Mouse (Mus musculus) cerebellum, postnatal 25 days (tissue): ENCODE data around the gene Gm13305.
"Not testable (repeated sequence)": the region's sequence is repeated elsewhere in the genome, so short reads cannot be mapped to it uniquely, and the experiment has no call there.

Experiments used
- DNase-seq, 2 experiments: peaks; one replicate each; pipeline ENCODE4 v3.0.0; 2021; ENCODE audit warnings: mixed read lengths in 2 of 2

Gm13305 gene

DNA sequence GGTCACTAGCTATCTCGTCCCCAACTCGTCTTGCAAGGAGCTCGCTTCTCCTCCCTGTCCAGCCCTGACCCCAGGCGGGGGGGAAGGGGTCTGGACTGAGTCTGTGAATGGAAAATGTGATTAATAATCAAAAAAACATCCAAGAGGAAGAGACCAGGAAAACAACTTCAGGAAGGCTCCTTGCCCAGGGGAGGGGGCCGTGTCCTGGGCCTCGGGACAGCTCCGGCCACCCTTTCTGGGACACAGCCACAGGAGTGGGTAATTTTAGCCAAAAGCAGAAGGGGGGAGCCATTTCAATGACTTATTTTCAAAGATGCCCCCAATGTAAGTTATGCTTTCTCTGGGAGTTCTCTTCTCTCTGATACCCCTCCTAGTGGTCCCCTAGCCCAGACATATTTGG lies at the start of gene Gm13305:
Gene Gm13305 (minus strand): TSS at position 101 of the 400 bp plus-strand sequence.
- not testable (repeated sequence) for DNase-seq

DNA sequence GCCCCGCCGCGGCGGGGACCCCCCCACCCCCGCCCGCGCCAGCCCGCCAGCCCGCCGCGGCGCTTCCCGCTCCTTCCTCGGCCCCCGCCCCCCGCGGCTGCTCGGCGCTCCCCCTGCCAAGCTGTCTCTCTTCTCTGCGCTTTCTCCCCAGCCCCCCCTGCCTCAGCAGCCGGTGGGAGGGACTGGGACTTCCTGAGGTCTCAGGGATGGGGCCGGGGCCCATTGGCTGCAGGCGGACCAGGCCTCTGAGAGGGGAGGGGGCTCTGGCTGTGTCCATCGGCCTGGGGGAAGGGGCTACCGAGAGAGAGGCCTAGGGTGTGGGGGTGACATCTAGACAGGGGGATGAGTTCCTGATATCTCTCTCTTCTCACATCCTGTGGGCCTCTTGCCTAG lies 16.6 kb upstream of the Gm13305 start:
- DNase-seq = not testable (repeated sequence)

DNA sequence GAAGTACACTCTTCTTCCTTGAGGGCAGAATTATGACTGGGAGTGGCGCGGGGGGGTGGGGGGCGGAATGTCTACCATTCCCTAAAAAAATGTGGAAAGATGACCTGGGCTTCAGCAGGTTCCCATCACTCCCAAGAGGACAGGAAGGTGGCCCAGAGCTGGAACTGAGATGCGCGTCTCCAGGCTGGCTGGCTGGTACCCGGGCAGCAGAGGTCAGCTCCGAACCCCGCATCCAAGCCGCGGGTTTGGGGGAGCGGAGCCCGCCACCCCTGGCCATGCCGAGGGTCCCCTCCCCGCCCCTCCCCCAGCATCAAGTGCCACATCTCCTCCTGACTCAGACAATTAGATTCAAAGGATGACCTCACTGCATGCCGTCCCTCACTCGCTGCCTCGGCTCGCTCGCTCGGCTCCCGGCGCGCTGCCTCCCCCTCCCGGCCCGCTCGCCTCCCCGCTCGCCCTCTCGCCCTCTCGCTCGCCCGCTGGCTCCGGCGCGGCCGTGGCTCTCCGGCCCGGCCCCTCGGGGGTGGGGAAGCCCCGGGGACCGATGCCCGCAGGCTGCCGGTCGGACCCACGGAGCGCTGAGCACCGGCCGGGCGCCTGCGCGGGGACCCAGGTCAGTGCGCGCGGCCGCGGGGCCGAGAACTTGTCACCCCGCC lies 16.0 kb upstream of the Gm13305 start:
- DNase-seq = not testable (repeated sequence)

DNA sequence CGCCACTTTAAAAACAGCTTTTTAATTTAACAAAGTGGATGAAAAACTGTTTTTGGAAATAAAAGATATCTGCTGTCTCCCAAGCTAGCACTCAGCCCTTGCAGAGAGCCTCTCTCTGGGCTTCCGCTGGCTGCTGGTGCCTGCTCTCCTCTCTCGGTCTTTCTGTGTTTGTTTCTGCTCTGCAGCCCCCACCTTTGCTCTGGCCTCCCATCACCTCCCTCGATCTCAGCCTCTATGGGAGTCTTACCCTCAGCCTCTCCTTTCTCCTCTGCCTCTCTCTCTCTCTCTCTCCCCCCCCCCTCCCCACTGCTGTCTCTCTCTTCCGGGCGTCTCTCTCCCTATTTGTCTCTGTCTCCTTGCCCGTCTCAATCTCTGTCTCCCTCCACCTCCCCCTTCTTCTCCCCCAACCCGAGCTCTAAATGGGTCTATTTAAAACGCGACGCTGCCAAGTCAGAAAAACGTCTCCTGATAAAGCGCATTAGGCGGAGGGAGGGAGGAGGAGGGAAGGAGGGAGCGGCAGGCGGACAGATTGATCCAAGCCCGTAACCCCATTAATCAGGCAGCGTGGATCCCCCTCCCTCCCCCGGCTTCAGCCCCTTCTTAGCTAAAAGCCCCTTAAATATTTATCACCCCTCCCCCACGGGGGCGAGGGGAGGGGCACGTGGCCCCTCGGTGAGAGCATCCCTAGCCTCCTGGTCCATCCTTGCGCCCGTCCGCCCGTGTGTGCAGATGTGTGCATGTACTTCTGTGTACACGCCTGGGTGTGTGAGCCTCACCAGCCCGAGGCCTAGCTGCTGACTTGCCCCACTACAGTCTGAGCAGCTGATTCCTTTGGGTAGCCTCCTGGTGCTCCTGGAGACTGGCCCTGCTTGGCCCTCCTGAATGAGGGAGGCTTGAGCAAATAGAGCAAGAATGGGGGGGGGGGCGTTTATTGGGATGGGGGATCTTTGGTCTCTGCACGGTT lies 15.1 kb upstream of the Gm13305 start:
- DNase-seq = not testable (repeated sequence)

DNA sequence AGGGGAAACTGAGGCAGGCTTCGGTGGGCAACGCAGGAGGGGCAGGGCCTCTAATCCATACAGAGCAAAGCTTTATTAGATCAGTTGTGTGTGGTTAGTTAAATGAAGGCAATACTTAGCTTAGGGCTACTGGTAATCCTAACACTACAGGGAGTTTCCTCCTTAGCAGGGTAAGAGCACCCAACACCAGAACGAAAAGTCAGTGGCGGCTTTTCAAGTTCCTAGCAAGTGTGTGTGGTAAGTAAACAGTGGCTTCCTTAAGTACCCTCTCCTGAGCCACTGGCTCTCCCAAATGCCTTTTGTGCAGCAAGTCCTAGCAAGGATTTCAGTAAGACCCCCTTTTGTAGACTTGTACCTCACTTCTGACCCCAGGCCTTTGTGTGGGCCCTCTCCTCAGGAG lies 9.8 kb upstream of the Gm13305 start:
- not testable (repeated sequence) for DNase-seq

DNA sequence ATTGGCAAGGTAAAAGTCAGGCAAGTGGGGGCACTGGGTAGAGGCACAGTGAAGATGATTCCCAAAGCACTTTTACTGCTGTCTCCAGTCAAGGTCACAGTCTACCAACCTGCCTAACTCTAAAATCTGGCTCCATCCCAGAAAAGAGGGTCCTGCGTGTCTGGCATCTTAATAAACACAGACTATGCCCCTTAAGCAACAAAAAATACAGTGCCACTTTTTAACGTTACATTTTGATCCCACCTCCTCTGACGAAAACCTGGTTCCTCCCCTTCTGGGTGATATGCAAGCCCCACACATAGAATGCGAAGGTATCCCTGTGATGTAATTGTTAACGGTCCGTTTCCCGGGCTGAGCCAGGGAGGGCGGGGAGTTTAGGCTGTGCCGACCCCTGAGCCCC lies 15.3 kb downstream of the Gm13305 start, which contains the start of gene Gm13306:
Gene Gm13306 (plus strand): TSS at position 301 of the 400 bp plus-strand sequence.
- not testable (repeated sequence) for DNase-seq

DNA sequence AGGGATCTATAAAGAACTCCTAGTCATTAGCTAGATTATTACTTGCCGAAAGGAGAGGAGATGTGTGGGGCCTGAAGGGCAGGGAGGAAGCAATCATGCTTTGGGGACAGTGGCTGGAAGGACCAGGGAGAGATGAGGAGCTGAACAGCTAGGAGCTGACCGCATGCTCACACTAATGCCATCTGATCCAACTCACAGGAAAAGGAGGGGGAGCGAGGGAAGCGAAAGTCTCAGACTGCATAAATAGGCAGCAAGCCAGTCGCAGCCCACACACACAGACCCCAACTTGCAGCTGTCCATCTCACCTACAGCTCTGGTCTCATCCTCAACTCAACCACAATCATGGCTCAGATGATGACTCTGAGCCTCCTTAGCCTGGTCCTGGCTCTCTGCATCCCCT lies 53.9 kb downstream of the Gm13305 start, which contains the start of gene Gm13304:
Gene Gm13304 (plus strand): TSS at position 301 of the 400 bp plus-strand sequence.
- not testable (repeated sequence) for DNase-seq
